Mouse (Mus musculus) CD8-positive naive resting alpha-beta T cell, adult 2 months (primary cell): ENCODE measurements around the gene Kif1b.
A peak's percentile ranks its signal among the peaks of the same experiment; 100 is the strongest.
"Not testable (repeated sequence)": the region's sequence is repeated elsewhere in the genome, so short reads cannot be mapped to it uniquely, and the experiment has no call there.

Experiments used
- DNase-seq, 2 experiments: peaks; one replicate each; pipeline ENCODE4 v3.0.0; 2022; ENCODE audit warnings: low read depth in 2 of 2, low spot score in 2 of 2

The Kif1b gene

DNA sequence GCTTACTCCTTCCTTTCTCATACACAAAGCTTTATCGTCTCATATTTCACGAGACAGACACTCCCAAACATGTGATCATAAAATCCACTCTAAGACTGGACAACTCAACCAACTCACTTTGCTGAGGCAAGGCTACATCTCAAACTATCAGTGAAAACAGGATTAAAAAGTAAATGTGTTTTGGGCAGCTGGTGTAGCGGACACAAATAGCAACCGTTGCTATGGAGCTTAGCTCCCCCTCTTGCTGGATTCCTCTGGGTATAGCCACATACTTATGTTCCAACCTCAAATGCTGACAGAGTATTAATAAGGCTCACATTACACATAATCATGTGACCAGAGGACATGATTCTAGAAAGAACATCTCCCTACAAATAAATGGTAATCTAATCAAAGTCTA is 29.9 kb downstream of the Kif1b start:
- no peak for DNase-seq

DNA sequence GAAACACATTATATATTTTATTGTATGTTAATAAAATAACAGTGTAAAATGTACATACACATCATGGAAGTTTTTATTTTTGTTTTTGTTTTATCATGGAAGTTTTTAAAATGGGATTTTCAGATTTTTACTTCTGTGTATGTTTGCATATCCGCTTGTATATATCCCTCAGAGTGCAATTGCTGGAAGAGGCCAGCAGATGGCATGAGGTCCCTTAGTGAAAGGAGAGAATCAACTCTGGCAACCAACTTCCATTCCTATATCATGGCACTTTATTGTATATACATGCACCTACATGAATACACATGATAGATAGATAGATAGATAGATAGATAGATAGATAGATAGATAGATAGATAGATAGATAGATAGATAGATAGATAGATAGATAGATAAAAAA is 34.4 kb downstream of the Kif1b start:
- DNase-seq, result peak in 1 of 2 experiments; percentile 19

DNA sequence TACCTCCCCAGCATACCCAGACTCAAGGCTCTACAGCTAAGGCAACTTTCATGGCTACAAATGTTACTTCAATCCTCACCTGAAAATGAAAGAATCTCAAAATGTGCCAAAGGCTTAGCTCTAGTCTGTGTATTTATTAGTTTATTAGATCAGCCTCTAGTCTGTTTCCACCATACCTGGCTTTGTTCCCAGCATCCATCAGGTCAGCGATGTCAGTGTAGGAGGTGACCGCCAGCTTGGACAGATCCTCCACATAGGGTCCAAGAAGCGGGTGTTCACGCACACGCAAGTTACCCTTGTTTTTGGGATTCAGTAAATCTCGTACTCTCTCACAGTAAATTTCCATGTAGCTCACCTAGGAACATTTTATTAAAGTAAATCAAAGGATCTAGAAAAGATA is 37.0 kb downstream of the Kif1b start:
- no peak for DNase-seq

DNA sequence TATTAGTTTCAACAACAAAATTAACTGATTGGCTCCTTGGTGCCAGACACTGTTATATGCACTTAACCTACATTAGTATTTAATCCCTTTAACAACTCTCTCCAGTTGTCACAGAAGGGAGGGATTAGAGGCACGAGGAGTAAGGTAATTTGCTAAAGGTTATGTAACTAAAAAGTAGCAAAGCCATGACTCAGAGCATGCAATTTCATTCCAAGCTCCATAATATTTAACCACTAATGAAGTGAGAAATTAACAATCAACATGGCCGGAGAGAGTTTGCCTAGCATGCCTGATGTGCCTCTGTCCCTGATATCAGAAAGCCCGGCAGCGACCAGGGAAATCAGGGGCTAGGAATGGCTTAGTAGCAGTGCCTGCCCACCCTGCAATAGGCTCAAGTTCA is 38.5 kb downstream of the Kif1b start:
- no peak for DNase-seq

DNA sequence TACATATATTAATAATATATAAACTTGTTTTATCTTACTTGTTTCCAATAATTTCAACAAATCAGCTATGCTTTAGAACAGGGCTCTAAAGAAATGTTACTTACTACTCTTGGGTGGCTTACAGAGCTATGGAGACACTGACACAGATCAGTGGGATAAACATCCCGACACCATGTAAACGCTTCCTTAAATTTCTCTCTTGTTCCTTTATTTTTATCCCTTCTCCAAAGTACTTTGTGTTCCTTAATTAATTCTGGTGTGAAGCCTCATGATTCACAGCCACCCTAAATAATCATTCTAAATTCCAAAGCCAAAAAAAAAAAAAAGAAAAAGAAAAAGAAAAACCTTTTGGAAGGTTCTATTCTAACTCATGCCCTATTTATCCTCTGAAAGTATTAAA is 42.6 kb downstream of the Kif1b start:
- no peak for DNase-seq

DNA sequence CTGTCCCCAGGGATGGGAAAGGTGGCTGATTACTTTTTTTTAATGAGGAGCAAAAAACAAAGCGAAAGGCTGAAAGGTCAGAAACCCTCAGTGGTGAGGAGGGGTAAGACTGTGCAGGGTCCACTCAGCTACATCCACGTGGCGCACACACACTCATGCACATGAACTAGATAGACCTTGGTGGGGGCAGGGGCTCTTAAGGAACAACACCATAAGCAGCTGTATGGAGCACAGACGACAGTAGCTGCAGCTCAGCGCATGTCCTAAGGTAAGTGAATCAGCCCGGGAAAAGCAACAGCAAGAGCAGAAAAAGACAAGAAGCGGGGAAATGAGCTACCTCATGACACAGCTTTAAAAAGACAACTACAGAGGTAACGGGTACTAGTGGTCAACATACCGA is 44.3 kb downstream of the Kif1b start:
- DNase-seq, result no peak

DNA sequence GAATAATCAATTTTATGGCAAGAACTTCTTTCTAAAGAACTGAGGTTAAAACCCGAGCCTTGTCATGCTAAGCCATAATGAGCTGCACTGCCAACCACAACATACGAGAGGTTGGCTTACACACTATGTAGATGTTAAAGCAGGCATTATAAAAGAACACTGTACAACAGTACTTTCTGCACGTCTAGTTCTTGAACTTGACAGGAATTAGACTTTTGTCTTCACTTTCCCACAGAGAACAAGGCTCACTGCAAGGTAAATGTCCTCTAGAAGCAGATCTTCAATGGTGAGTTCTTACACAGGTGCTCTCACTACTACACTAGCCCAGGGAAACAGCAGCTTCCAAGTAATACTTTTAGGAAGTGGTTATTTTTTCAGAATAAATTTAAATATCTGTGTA is 46.0 kb downstream of the Kif1b start:
- DNase-seq, result no peak

DNA sequence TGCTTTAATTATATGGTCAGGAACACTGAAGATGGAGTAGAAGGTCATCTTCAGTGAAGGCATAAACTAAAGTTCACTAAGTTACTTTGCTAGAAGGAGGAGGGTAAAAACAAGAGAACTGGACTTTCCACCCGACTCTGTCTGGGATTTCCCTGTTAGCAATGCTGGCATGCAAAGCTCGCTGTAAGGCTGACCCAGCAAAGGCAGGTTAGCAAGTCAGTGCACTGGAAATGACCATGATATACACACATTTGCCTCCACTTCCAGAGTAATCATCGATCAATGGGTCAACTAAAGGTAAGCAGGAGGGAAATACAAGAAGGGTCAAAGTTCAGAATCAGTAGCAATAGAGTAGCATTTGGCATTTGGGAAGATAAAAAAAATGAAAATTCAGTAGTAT is 46.6 kb downstream of the Kif1b start:
- DNase-seq, result no peak

DNA sequence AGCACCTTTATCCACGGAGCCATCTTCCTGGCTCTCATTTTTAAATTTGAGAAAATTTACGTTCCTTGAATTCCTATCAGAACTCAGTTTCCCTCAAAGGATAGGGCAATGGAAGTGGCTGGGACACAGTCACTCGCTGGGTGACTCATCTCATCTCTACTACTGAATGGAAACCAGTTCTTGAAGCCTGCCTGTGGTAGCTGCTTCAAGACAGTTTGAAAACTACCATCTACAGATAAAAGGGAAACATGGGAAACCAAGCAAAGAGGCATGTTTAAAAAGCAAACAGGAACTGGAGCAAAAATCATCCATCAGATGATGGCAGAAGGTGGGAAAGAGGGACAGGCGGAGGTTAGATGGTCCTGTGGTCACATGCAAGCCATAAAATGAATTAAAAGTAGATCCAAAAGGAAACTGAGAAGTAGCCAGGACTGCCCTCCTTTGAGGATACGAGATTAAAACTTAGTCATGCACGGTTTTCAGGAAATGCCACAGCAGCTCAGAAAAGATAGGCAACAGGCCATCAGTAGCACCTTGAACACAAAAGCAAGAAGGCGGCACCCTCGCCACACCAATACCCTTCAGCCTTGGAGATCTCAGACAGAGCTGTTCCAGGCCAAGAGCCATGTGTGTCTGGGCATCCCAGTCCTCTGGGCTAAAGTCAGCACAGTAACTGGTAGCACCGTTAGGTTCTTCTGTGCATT is 48.0 kb downstream of the Kif1b start:
- no peak for DNase-seq

DNA sequence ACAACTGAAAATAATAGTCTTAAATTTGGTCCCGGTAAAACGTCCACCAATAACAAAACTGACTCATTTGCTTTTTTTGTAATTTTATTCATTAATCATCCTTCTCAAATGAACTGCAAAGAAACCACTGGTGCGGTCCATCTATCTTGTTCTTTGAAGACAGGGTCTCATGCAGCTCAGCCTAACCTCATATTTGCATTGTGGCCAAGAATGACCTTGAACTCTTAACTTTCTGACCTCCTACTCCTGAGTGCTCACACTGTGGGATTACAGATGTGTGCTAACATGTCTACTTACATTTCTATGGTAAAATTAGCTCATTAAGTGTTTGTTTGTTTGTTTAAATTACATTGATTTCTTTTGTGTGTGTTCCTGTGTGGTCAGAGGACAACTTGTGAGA is 48.6 kb downstream of the Kif1b start:
- DNase-seq, result no peak

DNA sequence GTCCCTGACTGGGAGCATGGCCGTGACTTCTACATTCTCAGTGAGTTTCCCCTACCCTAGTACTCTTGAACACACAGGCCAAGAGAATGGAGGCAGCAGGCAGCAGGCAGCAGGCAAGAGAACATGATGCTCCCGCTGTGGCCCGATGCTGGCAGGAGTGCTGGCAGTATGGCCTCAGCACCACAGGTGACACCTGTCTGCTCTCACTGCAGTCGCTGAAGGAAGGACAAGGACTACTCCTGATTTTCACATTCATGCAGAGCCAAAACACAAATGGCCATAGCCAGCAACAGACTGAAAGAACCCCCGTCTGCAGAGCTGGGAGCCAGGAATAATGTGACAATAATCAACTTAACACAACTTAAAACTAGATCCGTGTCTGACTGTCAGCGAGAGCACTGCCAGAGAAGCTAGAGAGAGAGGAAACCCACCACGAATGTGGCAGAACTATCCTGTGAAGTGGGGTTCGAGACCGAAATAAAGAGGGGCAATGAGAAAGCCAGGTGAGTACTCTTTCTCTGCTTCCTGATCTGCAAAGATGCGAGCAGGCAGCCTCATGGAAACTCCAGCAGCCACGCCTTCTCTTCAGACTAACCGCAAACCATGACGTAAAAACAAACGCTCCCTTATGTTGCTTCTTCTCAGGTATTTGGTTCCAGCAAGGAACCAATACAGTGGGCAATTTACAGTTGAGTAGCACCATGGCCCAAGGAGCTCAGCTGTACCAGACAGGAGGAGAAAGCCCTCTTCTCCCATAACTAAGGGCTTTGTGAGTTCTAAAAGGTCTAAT is 50.8 kb downstream of the Kif1b start:
- no peak for DNase-seq

DNA sequence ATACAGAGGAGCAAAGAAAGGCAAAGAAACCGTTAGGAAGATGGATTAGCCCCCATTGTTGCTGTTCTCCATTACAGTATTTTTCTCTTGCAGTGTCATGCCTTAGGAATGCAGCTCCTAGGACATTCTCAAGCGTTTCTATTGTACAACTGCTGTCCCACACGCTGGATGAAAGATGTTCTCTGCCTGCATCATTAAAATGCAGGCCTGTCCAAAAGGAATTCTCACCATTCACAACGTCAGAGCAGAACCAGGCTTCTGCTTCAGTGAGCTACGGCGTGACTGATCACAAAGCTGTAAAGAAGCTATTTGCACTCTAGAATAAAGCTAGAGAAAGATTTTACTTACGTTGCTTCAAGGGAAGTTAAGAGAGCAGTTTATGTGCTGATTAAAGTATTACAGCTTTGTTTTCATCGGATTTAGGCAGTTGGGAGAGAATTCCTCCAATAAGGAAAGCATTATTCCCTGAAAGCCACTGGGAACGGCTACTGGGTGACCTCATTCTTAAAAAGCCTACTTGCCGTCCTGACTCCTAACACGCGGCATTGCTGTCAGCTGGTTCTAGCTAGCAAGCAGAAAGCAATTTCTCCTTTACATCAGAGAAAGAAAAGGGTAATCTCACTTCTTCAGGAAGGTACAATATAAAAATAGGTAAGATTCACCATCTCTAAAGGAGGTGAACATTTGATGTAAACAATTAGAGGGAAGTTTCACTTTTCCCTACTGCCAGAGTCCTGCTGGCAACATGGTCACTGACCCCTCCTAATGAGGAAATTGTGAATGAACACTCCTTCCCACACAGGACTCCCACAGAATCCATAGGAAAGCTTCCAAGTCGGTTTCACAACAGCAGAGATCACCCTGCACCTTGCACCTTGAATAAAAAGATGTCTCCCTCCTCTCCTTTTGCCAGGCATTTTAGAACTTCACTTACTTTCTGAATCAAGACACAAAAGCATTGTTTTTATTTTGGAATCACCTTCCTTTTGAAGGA is 51.9 kb downstream of the Kif1b start:
- DNase-seq, result no peak

DNA sequence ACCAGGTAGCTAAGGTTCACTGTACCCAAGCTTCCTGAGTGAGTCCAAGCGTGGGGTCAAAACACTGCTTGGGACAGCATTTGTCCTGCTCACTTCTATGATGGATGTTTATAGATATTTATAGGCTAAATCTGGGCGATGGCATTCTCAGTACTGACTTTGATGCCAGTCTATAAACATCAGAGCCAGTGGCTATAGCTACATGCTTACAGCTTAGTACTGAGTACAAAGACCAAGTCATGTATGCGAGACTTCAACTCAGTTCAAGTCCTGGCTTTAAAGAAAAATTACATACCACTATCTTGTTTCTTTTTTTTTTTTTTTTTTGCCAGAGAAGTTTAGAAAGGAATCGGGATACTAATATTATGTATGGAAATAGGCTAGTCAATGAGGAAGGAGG is 52.7 kb downstream of the Kif1b start:
- no peak for DNase-seq

DNA sequence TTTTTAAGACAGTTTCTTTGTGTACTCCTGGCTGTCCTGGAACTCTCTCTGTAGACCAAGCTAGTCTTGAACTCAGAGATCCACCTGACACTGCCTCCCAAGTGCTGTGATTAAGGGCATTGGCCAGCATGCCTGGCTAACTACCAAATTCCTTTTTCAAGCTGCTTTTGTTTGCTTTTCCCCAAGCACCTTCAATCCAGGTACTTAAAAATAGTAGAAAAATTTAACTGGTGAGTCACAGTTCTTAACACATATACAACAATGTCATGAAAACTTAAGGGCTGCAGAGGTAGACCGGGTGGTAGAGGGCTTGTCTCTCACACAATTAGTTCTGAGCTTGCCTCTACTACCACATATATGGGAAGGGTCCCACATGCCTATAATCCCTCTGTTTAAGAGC is 58.2 kb downstream of the Kif1b start:
- DNase-seq, result no peak

DNA sequence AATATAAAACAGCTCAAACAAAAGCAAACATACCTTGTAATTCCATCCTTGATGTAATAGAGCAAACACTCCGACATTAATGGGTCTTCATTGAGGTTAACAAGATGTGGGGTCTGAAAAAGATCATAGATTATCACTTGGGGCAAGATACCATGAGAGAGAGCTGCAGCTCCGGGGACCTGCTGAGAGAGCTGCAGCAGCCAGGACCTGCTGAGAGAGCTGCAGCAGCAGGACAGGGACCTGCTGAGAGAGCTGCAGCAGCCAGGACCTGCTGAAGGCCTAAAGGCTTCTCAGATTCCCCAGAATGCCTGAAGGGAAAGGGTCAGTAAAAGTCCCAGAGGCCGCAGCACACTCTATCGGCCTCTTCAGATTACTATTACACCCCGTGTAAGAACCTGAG is 59.7 kb downstream of the Kif1b start:
- no peak for DNase-seq

DNA sequence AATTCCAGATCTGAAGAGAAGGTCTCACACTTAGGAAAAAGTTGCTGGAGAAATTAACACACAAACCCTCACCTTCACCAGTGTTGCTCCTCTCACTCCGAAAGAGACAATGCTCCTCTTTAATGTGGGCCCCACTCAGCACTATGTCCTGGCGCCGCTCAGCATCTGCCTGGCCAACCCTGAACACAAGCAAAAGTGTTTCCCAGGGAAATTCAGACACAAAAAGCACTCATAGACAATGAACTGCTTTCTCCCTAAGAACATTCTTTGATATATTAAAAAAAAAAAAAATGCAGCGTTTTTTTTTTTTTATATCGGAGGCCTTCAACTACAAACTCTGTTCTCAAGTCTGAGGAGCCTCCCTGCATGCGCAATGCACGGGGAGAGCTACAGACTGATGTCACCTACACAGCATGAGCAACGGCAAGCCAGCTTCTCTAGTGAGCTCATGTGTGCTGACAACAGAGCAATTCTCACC is 60.3 kb downstream of the Kif1b start:
- no peak for DNase-seq

DNA sequence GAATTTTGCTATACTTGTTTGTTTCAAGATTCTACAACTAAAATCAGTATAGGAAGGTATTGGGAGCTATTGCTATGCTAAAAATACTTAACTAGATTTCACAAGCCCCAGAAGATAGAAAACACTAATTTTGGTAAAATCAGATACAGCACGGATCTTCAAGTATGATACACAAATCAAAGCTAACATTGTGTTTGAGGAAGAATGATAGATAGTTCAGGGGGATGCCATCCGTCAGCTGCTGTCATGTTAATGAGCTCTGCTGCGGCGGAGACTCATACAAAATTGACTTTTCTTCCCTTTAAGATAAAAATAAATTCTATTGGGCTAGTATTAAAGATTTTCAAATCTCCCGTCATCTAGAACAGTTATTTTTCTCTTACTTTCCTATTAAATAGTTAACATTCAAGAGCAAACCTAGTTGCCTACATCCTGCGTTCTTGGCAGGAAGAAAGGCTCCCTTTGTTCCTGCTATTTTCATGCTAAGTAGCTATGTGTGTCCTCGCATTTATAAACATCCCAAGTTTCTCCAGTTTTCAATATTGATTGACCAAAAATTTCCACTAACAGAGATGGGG is 60.8 kb downstream of the Kif1b start:
- DNase-seq, result no peak

DNA sequence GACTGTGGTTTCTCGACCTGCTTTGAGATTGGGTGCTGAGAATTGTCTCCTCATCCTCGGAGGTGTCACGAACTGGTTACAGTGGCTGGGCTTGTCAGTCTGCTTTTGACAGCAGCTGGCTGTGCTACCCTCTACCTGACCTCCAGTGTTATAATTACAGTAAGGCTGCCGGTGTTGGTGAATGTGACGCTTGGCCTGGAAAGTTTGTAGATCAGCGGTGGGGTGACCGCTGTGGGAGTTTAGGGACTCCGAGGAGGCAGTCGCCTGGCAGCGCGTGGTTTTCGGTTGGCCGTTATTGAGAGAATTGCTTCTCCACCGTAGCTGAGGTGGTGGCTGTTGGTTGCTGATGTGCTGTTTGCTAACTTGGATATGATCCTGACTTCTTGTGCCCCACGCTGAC is 70.5 kb downstream of the Kif1b start:
- no peak for DNase-seq

DNA sequence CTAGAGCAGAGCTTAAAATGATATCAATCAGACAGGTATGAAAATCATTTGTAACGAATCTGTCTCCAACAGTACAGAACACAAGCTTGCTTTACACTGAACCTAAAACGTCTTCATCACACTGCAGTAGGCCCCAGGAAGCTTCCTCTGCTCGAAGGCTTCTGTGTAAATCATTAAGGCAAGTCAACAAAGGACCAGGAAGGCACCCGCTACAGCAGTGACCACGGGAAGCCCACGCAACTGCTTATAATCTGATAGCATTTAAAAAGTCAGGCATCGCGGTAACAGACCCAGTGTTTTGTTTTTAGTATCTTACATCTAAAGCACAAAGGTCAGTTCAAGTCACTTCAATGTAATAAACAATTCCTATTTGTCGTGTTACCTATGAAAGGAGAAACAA is 73.6 kb downstream of the Kif1b start:
- DNase-seq, result no peak

DNA sequence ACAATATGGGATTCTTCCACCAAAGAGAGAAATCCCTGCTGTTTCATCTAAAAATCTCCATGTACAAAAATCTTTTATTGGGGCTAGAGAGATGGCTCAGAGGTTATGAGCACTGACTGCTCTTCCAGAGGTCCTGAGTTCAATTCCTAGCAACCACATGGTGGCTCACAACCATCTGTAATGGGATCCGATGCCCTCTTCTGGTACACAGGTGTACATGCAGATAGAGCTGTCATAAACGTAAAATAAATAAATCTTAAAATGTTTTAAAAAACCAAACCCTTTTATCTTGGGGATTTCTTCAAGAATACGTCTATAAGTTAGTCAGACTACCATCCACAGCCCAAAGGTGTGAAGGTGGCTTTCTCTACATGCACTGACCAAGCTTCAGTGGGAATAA is 78.8 kb downstream of the Kif1b start:
- not testable (repeated sequence) for DNase-seq

DNA sequence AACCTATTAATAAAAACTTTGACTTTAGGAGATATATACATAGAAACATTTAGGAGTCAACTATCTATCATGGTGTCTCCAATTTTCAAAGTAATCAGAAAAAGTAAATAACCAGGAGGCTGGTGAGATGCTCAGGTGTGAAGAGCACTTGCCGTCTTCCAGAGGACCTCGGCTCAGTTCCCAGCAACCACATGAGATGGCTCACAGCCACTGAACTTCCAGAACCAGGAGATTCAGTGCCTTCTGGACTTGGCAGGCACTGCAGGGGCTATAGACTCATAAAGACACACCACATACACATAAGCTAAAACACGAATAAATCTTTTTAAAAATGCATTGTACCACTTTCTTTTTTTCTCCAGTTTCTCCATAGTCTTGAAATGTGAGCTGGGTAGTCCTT is 79.2 kb downstream of the Kif1b start:
- no peak for DNase-seq
